Mouse (Mus musculus) Muller cell, postnatal 12 days (primary cell): Measurements from ENCODE around the gene Gtpbp1.
"Not testable (repeated sequence)": the region's sequence is repeated elsewhere in the genome, so short reads cannot be mapped to it uniquely, and the experiment has no call there.

Experiments used
- DNase-seq: peaks from one replicate; pipeline ENCODE4 v3.0.0-alpha.2; 2015; ENCODE audit errors: inconsistent ontology term

Gtpbp1 gene

DNA sequence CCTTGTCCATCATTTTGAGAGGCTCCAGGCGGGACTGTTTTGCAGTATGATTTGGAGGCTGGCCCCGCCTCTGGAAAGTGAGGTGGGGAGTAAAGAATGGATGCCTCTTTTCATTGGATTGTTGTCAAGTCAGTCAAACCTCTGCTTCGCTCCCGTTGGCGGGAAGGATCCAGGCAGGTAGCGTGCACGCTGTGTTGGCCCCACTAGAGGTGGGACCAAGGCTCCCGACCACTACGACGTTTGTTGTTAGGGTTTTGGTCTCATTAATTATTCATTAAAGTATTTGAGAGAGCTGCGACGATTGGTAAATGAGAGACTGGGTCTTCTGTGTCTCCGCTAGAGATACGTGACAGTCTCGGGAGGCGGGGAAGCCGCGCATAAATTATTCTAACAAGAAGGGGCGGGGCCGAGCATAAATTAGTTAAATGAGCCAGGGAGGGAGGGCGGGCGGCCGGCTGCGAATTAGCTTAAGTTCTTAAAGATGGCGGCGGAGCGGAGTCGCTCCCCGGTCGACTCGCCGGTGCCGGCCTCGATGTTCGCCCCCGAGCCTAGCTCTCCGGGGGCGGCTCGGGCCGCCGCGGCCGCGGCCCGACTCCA, at the start of gene Gtpbp1:
Gene Gtpbp1, plus strand, starts transcription at position 420 of the 597 bp plus-strand sequence.
- peak; percentile 99 for DNase-seq

DNA sequence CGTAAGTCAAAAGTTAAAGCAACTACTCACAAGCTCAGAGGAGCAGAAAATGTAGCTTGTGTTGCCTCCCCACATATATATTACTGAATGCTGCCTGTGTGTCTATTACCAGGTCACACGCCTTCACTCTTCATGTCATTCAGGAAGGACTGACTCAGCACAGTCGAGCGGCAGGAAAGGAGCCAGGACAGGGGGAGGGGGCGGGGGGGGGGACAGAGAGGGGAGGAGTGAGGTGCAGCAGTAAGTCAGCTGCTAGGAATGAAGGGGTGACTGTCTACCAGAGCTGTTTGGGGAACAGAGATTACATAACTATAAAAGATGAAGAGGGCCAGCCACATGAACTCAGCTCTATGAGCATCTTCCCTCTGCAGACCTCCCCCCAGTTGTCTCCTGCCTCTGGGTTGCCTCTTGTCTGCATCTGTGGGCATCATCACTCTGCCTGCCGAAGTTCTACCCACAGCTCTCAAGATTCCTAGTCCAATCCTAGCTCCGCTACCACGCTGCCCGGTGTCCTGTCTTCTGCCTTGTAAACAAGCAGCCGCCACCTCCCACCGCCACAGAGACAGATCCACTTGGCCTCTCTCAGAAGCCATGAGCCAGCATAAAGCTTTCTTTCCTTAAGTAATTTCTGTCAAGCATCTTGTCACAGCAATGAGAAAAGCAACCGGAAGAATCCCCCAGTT, 49.4 kb upstream of the Gtpbp1 start:
- DNase-seq: peak; percentile 10

DNA sequence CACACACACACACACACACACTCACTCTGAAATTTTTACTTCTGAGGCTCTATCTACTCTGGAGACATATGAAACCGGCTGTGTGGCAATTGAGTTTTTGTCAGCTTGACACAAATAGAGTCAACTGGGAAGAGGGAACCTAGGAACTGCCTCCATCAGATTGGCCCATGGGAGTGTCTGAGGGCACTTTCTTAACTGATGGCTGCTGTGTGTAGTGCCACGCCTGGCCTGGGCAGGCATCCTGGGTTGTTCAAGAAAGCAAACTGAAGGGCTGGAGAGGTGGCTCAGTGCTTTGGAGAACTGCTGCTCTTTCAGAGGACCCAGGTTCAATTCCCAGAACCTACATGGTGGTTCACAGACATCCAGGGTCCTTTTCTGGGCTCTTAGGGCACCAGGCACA, 45.2 kb upstream of the Gtpbp1 start:
- no peak for DNase-seq

DNA sequence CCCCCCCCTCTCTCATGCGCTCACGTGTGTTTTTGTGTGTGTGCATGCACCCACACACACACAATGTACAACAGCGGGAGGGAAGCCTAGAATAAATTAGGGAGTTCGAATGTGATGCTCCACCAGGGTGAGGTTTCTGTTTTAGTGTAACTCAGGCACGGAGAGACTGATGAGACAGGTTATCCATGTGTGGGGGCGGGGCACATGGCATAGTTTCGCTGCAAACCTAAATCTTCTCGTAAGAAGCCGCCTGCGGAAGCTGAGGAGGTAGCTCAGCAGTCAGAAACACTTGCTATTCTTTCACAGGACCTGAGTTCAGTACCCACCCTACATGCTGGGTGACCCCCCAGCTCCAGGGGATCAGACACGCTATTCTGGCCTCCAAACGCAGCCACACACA, 42.5 kb upstream of the Gtpbp1 start:
- no peak for DNase-seq

DNA sequence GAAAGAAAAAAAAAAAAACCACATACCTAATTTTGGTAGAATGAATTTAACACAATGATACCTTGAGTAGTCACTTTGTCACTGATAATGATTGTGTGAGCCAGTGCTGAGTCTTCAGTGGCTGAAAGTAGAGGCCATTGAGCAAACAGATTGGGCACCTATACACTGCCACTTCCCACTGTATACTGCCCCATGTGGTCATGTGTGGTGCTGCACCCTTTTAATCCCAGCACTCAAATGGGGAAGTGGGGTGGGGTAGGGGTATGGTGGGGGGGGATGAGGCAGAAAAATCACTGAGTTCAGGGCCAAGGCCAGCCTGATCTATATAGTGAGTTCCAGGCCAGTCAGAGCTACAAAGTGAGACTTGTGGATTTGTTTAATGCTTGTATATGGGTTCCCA, 40.1 kb upstream of the Gtpbp1 start:
- no peak for DNase-seq

DNA sequence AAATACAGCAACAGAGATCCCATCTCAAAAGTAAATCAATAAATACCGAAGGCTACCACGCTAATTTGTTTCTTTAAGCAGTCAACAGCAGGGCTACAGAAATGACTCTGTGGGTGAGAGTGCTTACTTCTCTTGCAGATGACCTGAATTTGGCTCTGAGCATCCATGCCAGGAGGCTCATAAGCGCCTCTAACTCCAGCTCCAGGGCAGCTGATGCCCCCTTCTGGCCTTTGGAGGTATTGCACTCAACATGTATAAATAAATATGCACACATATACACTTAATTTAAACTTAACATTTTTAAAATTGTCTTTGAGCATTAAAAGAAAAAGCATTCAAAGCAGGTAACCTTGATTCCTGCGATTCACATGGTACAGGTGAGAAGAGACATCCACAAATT, 39.2 kb upstream of the Gtpbp1 start:
- DNase-seq: no peak

DNA sequence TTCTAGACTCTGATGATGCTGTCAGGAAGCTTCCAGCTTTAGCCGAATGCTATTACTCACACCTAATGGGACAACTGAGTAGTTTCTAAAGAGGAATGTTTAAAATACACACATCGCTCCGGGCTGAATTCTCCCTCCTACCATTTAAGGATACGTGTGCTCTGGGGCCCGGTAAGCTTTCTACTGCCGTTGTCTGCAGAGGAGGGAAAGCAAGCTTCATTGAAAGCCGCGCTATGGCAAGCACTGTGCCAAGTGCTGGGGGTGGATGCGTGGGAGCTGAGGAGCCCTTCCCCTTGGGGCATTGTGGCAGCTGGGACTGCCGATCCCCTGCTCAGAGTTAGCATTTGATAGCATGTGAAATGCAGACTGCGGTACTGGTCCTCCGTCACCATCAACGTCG, 34.2 kb upstream of the Gtpbp1 start:
- no peak for DNase-seq

DNA sequence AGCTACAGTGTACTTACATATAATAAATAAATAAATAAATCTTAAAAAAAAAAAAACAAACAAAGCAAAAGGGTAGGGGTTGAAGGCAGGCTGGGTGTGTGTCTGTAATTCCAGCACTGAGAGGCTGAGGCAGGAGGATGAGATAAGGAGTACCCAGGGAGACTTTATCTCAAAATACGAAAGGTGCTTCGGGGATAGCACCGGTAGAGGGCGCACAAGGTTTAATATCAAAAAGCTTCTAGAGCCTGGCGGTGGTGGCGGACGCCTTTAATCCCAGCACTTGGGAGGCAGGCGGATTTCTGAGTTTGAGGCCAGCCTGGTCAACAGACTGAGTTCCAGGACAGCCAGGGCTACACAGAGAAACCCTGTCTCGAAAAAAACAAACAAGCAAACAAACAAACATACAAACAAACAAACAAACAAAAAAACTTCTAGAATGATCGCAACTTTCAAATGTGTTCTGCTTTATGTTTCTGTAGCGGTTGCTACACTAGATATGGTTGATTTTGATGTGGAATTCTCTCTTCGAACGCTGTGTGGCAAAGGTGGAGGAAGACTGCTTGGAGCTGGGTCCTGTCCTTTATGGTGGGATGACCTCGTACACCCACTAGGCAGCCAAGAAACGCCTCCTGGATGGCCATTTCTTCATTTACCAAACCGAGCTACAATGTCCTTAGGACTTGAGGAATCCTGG, 32.7 kb upstream of the Gtpbp1 start:
- DNase-seq: peak; percentile 71

DNA sequence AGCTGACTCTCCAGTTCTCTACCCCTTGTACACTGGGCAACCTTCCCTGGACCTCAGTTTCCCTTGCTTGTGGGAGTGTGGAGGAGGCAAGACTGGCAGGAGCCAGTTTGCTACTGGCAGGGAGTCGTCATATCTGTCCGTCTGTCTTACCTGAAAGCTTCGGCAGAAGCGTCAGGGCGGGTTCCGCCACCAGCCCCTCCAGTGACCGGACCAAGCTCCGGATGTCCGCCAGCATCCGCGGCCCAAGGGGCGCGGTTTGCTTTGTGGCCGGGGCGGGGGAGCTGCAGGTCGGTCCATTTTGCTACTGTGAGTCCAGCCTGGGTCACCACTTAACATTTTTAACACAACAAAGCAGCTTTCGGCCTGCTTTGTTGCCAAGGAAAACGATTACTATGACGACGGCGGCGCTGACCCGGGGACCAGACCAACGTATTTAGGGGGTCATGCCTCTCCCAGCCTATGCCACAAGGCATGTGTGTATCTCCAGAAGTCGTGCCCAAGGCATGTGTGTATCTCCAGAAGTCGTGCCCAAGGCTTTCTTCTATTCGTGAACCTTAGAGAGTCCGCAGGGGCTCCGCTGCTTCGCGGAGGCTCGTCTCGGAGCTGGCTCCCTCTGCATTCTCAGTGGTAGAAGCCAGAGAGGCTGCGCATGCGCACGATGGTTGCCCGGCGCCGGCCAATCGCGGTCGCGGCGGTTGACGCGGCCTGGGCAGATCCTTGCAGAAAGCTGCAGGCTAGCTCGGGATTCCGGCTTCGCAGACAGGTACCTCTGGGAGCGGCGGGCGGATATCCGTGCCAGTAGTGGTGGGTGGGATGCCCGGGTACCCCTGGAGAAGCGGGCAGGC, 31.9 kb upstream of the Gtpbp1 start, which contains the start of the genes Fam227a and Cby1:
Gene Fam227a, minus strand, starts transcription at position 426 of the 845 bp plus-strand sequence.
Gene Cby1, plus strand, starts transcription at position 669 of the 845 bp plus-strand sequence.
- peak; percentile 95 for DNase-seq

DNA sequence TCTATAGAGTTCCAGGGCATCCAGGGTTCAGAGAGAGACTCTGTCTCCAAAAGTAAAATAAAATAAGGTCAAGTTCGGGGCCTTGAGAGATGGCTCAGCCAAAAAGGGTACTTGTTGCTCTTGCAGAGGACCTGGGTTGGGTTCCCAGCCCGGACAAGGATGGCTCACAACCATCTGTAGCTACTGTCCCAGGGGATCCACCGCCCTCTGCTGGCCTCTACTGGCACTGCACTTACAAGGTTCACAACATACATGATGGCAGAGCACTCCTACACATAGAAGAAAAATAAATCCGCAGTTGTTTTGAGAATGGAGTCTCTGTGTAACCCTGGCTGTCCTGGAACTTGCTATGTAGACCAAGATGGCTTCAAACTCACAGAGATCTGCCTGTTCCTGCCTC, 28.8 kb upstream of the Gtpbp1 start:
- DNase-seq: peak; percentile 24

DNA sequence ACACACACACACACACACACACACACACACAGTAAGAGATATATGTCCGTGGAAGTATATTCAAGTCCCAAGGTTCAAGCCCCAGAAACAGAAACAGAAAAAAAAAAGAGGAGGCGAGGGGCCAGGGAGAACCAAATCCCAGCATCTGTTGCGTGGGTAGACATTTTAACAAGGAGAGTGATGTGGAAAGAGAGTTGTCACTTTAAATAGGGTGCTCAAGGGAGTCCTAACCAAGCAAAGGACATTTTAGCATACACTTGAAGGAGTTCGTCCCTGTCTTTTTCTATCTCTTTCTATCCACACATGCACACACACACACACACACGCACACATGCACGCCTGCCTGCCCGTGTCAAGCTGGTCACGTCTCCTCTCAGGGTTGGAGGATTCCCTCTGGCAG, 26.0 kb upstream of the Gtpbp1 start:
- no peak for DNase-seq

DNA sequence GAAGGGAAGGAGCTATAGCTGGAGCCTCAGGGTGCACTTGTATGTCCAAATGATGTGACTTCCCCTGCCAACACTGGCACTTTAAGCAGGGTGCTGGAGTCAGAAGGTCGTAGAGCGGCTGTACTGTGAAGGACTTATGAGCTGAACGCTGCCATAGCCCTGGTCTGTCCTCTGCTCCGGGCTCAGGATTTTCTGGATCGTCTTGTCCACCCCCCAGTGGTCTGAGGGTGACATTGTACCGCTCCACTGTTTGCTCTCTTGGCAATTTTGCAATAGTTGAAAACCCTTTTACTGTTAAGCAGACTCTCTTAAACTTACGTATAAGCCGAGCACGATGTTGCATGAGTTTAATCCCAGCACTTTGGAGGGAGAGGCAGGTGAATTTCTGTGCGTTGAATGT, 21.4 kb upstream of the Gtpbp1 start:
- DNase-seq: no peak

DNA sequence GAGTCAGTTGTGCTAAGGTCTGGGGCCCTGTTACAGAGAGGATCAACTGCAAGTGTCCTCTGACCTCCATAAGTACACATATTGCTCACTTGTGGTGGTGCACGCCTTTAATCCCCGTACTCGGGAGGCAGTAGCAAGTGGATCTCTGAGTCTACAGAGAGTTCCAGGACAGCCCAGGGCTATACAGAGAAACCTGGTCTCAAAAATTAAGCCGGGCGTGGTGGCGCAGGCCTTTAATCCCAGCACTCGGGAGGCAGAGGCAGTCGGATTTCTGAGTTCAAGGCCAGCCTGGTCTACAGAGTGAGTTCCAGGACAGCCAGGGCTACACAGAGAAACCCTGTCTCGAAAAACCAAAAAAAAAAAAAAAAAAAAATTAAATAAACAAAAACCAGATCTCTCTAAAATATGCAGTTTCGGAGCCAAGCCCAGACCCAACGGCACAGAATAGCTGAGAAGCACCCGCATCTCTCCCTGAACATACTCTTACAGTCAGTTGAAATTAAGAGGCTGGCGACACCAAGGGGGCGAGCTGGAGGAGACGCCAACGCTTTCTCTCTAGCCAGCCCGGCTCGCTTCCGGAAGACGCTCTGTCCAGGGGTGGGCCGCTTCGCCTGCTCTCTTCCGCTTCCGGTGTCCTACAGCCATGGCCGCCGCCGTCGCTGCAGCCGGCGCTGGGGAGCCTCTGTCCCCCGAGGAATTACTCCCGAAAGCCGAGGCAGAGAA, 20.2 kb upstream of the Gtpbp1 start, which contains the start of gene Tomm22:
Gene Tomm22, plus strand, starts transcription at position 613 of the 723 bp plus-strand sequence.
- DNase-seq: peak; percentile 89

DNA sequence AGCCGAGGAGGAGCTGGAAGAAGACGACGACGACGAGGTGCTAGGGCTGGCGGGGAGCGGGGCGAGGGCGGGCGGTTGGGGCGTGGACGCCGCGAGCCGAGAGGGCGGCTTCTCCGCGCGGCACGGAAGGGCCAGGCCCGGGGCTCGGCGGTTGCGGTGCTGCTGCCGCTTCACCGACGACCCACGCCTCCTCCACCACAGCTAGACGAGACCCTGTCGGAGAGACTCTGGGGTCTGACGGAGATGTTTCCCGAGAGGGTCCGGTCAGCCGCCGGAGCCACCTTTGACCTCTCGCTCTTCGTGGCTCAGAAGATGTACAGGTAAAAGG, 19.7 kb upstream of the Gtpbp1 start:
- DNase-seq: no peak

DNA sequence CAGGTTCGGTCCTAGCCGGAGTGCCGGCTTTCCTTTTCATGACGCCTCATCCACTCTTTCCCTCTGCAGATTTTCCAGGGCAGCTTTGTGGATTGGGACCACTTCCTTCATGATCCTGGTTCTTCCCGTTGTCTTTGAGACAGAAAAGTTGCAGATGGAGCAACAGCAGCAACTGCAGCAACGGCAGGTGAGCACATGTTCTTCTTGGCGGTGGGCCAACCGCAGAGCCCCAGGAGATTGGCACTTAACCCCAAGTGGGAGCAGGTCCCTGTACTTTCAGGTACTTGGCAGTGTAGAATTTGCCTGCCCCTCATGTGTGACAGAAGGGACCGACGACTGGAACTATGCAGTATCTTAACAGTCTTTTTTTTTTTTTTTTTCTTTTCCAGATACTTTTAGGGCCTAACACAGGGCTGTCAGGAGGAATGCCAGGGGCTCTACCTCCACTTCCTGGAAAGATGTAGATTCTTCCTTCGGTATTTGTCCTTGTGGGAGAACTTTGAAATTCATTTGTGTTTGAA, 18.8 kb upstream of the Gtpbp1 start:
- not testable (repeated sequence) for DNase-seq

DNA sequence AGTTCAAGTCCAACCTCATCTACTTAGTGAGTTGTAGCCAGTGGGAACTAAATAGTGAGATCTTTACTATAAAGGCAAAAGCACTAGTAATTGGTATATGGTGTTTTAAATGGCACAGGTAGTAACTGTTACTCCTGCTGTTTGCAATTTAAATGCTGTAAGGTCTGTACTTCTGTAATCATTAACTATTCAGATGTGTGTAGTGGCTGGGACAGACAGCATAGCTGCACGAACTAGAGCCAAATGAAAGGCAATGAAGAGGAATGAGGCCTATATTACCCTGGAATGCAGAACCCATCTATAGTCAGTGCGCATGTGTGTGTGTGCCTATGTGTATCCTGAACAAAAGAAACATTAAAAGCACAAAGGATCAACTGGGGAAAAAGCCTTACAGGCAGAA, 12.7 kb upstream of the Gtpbp1 start:
- DNase-seq: no peak

DNA sequence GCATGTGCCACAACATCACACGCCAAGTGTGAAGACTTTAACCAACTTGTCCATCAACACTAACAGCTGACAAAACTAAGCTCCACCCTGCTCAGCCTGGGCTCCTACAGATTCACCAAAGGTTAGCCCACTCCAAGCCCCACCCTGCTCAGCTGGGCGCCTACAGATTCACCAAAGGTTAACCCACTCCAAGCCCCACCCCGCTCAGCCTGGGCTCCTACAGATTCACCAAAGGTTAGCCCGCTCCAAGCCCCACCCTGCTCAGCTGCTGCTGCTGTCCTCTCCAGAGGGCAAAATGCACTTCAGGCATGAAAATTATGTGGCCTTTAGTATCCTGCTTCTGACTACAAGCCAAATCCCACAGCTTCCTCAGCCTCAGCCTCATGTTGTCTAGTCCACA, 8.7 kb upstream of the Gtpbp1 start:
- DNase-seq: no peak

DNA sequence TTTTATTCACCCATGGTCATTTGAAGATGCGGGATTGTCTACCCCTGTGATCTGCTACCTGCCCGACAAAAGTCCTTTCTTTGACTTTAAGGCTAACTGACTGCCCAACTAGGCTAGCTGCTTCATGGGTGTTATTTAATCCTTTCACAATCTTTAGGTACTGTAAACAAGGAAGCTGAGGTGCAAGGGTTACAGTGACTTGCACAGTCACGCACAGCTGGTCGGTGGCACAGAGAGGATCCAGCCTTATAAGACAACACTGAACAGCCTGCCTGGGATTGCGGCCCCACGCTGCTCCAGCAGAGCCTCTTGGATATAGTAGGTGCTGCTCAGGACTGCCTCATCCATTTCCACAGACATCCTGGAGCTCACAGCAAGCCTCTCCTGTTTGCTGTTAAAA, 7.5 kb upstream of the Gtpbp1 start:
- no peak for DNase-seq

DNA sequence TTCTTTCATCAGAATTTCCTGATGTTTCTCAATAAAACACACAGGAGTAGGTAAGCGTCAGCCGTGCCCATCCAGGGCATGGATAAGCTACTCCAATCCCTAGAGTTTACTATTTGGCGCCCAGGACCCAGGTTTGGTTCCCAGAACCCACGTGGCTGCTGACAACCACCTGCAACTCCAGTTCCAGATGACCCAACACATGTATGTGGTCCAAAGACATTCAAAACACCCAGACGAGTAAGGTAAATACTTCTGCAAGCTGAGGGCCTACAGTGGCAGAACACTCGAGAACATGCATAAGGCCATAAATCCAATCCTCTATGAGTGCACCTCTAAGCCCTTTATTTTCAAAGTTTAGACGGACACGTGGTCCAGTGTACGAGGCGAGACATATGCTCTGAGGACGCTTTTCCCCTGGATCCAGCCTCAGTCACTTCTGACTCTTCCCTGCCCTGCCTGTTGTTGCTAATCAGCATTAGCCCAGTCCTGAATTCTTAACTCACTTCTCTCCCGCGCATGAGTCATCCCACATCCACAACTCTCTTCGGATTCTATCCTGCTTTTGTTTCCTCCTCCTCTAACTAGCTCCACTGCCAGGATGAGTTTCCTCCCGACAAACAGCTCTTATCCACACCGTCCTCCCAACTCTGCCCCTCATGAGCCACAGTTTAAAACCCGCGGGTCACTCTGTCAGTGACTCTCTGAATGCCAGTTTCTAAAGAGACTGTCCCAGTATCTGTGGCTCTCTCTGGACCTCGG, 6.8 kb upstream of the Gtpbp1 start:
- peak; percentile 56 for DNase-seq

DNA sequence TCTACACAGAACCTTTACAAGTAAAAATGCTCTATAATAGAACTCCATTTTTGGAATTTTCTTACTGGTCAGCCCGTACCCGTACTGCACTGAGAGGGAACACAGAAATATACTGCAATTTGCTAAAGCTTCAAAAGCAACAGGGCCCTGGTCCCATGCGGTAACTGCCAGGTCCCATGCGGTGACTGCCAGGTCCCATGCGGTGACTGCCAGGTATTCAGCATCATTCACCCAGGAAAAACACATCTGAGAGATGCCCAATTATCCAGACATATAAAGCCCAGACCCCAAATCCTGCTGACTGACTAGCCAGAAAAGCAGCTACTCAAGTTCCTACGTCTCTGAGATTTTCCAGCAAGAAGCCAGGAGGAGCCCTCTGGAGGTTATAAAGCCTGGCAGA, 6.0 kb upstream of the Gtpbp1 start:
- DNase-seq: no peak
